Comparison of ENCODE assay signal across 11 mouse cellular contexts in genomic region chr2:170695937-170696510, GRCm38 (mm10). TPM values are rescaled to one million over a fixed set of nuclear protein-coding genes. Genes with fewer than 3 reads are reported as not detected.
A peak's percentile ranks its signal among the peaks of the same experiment; 100 is the strongest.
DNase-seq lines count a peak whose midpoint lies in the region; ATAC-seq lines count a peak whose summit lies in the region.
"Had no signal": no experiment of that assay in that cellular context is flagged by ENCODE, and none has a peak within 500 bp of the region (broad histone marks: within the 10 kb centered on the region; RNA-seq: fewer than 3 reads in every experiment).

No protein-coding gene starts in this region.

- no peaks in the 10 kb centered on the region for H3K36me3 ChIP-seq in hindbrain, embryonic 11.5 days (ENCODE audit: control insufficient read depth, insufficient read depth, low read length)
- H3K36me3 ChIP-seq in hindbrain, embryonic 16.5 days (ENCODE audit: control insufficient read depth, insufficient read depth, low read length) = no peaks in the 10 kb centered on the region
- no peaks in the 10 kb centered on the region for H3K36me3 ChIP-seq in midbrain, embryonic 10.5 days
- H3K36me3 ChIP-seq in midbrain, embryonic 16.5 days (ENCODE audit: control insufficient read depth, insufficient read depth, low read length) = no peaks in the 10 kb centered on the region
- no peaks in the 10 kb centered on the region for H3K36me3 ChIP-seq in embryonic facial prominence, embryonic 15.5 days
- no peaks in the 10 kb centered on the region for H3K36me3 ChIP-seq in stomach, embryonic 16.5 days (ENCODE audit: control insufficient read depth, insufficient read depth, low read length)
- H3K36me3 ChIP-seq: heart, embryonic 13.5 days; neural tube, embryonic 12.5 days had no signal

- no peaks in the 10 kb centered on the region for H3K27me3 ChIP-seq in hindbrain, embryonic 11.5 days (ENCODE audit: control insufficient read depth, insufficient read depth, low read length)
- no peaks in the 10 kb centered on the region for H3K27me3 ChIP-seq in hindbrain, embryonic 16.5 days (replicated peaks; ENCODE audit: control insufficient read depth, insufficient read depth, low read length)
- no peaks in the 10 kb centered on the region for H3K27me3 ChIP-seq in midbrain, embryonic 10.5 days (ENCODE audit: low read depth, poor library complexity, severe bottlenecking)
- H3K27me3 ChIP-seq in midbrain, embryonic 16.5 days (ENCODE audit: control insufficient read depth, insufficient read depth, low read depth, low read length) = no peaks in the 10 kb centered on the region
- no peaks in the 10 kb centered on the region for H3K27me3 ChIP-seq in embryonic facial prominence, embryonic 15.5 days
- no peaks in the 10 kb centered on the region for H3K27me3 ChIP-seq in stomach, embryonic 16.5 days (ENCODE audit: control insufficient read depth, insufficient read depth, low read length)
- H3K27me3 ChIP-seq: heart, embryonic 13.5 days; neural tube, embryonic 12.5 days had no signal

- no peak overlapping the region for H3K27ac ChIP-seq in hindbrain, embryonic 11.5 days (ENCODE audit: low read depth, low read length)
- H3K27ac ChIP-seq in hindbrain, embryonic 16.5 days (ENCODE audit: low read depth, low read length) = no peak overlapping the region
- peak overlapping the region; percentile 33; the same call in 1 of the 2 replicates for H3K27ac ChIP-seq in midbrain, embryonic 10.5 days (replicated peaks)
- no peak overlapping the region for H3K27ac ChIP-seq in midbrain, embryonic 16.5 days (ENCODE audit: low read length)
- no peak overlapping the region for H3K27ac ChIP-seq in embryonic facial prominence, embryonic 15.5 days (replicated peaks)
- no peak overlapping the region for H3K27ac ChIP-seq in stomach, embryonic 16.5 days (ENCODE audit: low read length)
- H3K27ac ChIP-seq: heart, embryonic 13.5 days; neural tube, embryonic 12.5 days had no signal

- no peak overlapping the region for H3K4me2 ChIP-seq in hindbrain, embryonic 11.5 days (replicated peaks; ENCODE audit: low read depth, low read length)
- H3K4me2 ChIP-seq in hindbrain, embryonic 16.5 days (ENCODE audit: low read length) = no peak overlapping the region
- H3K4me2 ChIP-seq in midbrain, embryonic 16.5 days (ENCODE audit: low read length) = no peak overlapping the region
- no peak overlapping the region for H3K4me2 ChIP-seq in embryonic facial prominence, embryonic 15.5 days (replicated peaks)
- no peak overlapping the region for H3K4me2 ChIP-seq in stomach, embryonic 16.5 days (ENCODE audit: low read depth, low read length)
- H3K4me2 ChIP-seq: heart, embryonic 13.5 days; neural tube, embryonic 12.5 days had no signal

- WGBS in hindbrain, embryonic 11.5 days = 70% methylated on average over 14 of the region's 14 CpGs
- 74% methylated on average over 14 of the region's 14 CpGs for WGBS in hindbrain, embryonic 16.5 days
- 76% methylated on average over 14 of the region's 14 CpGs for WGBS in midbrain, embryonic 10.5 days
- 70% methylated on average over 14 of the region's 14 CpGs for WGBS in midbrain, embryonic 16.5 days
- WGBS in embryonic facial prominence, embryonic 15.5 days = 69% methylated on average over 14 of the region's 14 CpGs
- WGBS in stomach, embryonic 16.5 days = 63% methylated on average over 14 of the region's 14 CpGs

- ATAC-seq in hindbrain, embryonic 11.5 days (ENCODE audit: low FRiP score) = 0 out of 2 replicates have a peak, but pooled peaks have one; percentile 30
- ATAC-seq in hindbrain, embryonic 16.5 days = no peak
- ATAC-seq in midbrain, embryonic 16.5 days = no peak
- ATAC-seq in embryonic facial prominence, embryonic 15.5 days (ENCODE audit: insufficient number of reproducible peaks, low FRiP score, low TSS enrichment, low read depth) = peak; percentile 43; the same call in 1 of the 2 replicates
- peak; percentile 40; the same call in 1 of the 2 replicates for ATAC-seq in stomach, embryonic 16.5 days (ENCODE audit: insufficient read depth, low FRiP score)

- no peak overlapping the region for H3K9ac ChIP-seq in hindbrain, embryonic 11.5 days (ENCODE audit: low read depth, low read length)
- H3K9ac ChIP-seq in hindbrain, embryonic 16.5 days (ENCODE audit: low read depth, low read length) = no peak overlapping the region
- no peak overlapping the region for H3K9ac ChIP-seq in midbrain, embryonic 16.5 days (ENCODE audit: low read depth, low read length)
- H3K9ac ChIP-seq in embryonic facial prominence, embryonic 15.5 days = no peak overlapping the region
- no peak overlapping the region for H3K9ac ChIP-seq in stomach, embryonic 16.5 days (ENCODE audit: low read length)
- H3K9ac ChIP-seq: heart, embryonic 13.5 days; neural tube, embryonic 12.5 days had no signal

- no peaks in the 10 kb centered on the region for H3K4me1 ChIP-seq in hindbrain, embryonic 11.5 days (replicated peaks; ENCODE audit: control insufficient read depth, insufficient read depth, low read length)
- no peaks in the 10 kb centered on the region for H3K4me1 ChIP-seq in hindbrain, embryonic 16.5 days (ENCODE audit: control insufficient read depth, insufficient read depth, low read depth, low read length)
- peaks cover 13% of the 10 kb centered on the region for H3K4me1 ChIP-seq in midbrain, embryonic 10.5 days
- no peaks in the 10 kb centered on the region for H3K4me1 ChIP-seq in midbrain, embryonic 16.5 days (ENCODE audit: control insufficient read depth, insufficient read depth, low read length)
- H3K4me1 ChIP-seq in embryonic facial prominence, embryonic 15.5 days = no peaks in the 10 kb centered on the region
- H3K4me1 ChIP-seq in stomach, embryonic 16.5 days (ENCODE audit: control insufficient read depth, insufficient read depth, low read length) = no peaks in the 10 kb centered on the region
- H3K4me1 ChIP-seq: heart, embryonic 13.5 days; neural tube, embryonic 12.5 days had no signal

- no peak overlapping the region for H3K4me3 ChIP-seq in hindbrain, embryonic 11.5 days (ENCODE audit: low read depth, low read length)
- H3K4me3 ChIP-seq in hindbrain, embryonic 16.5 days (ENCODE audit: low read length) = no peak overlapping the region
- H3K4me3 ChIP-seq in midbrain, embryonic 10.5 days = no peak overlapping the region
- H3K4me3 ChIP-seq in midbrain, embryonic 16.5 days (ENCODE audit: low read depth, low read length) = no peak overlapping the region
- H3K4me3 ChIP-seq in embryonic facial prominence, embryonic 15.5 days (replicated peaks) = no peak overlapping the region
- H3K4me3 ChIP-seq in stomach, embryonic 16.5 days (replicated peaks; ENCODE audit: low read length) = no peak overlapping the region
- H3K4me3 ChIP-seq: heart, embryonic 13.5 days; neural tube, embryonic 12.5 days had no signal

- no peaks in the 10 kb centered on the region for H3K9me3 ChIP-seq in hindbrain, embryonic 11.5 days (ENCODE audit: control insufficient read depth, low read length)
- H3K9me3 ChIP-seq in hindbrain, embryonic 16.5 days (ENCODE audit: control insufficient read depth, low read length) = no peaks in the 10 kb centered on the region
- H3K9me3 ChIP-seq in midbrain, embryonic 10.5 days (replicated peaks) = no peaks in the 10 kb centered on the region
- no peaks in the 10 kb centered on the region for H3K9me3 ChIP-seq in midbrain, embryonic 16.5 days (replicated peaks; ENCODE audit: control insufficient read depth, low read length, poor library complexity, severe bottlenecking)
- H3K9me3 ChIP-seq in embryonic facial prominence, embryonic 15.5 days (replicated peaks) = no peaks in the 10 kb centered on the region
- H3K9me3 ChIP-seq in stomach, embryonic 16.5 days (replicated peaks; ENCODE audit: control insufficient read depth, low read length) = no peaks in the 10 kb centered on the region
- H3K9me3 ChIP-seq: heart, embryonic 13.5 days; neural tube, embryonic 12.5 days had no signal

- peak; percentile 3 for DNase-seq in hindbrain, embryonic 11.5 days (ENCODE audit: low spot score)
- DNase-seq in midbrain, embryonic 10.5 days (ENCODE audit: low spot score) = no peak
- no peak for DNase-seq in ovary, postnatal 10 days (ENCODE audit: low spot score)
- DNase-seq: kidney, postnatal 10 days; lung, adult 2 months had no signal

RNA-seq across cellular contexts. Expression of gene Dok5, which starts 35.6 kb away (rescaled TPM):
- polyA plus RNA-seq in hindbrain, embryonic 11.5 days (2014; fragmentation: Nextera tagmentation; extraction: Ambion mirVana) = 18.0 and 19.4 TPM in 2 replicates
- polyA plus RNA-seq in hindbrain, embryonic 16.5 days (2015; fragmentation: Nextera tagmentation; extraction: Ambion mirVana) = 62.3 and 64.5 TPM in 2 replicates
- polyA plus RNA-seq in midbrain, embryonic 10.5 days (2016; fragmentation: Nextera tagmentation; extraction: Ambion mirVana) = 12.4 and 17.8 TPM in 2 replicates
- polyA plus RNA-seq in midbrain, embryonic 16.5 days (2015; fragmentation: Nextera tagmentation; extraction: Ambion mirVana) = 50.4 and 57.8 TPM in 2 replicates
- polyA plus RNA-seq in embryonic facial prominence, embryonic 15.5 days (2015; fragmentation: Nextera tagmentation; extraction: Ambion mirVana) = 12.3 and 14.0 TPM in 2 replicates
- 3.5 TPM in 2 replicates for polyA plus RNA-seq in stomach, embryonic 16.5 days (2015; fragmentation: Nextera tagmentation; extraction: Ambion mirVana)

Comparison
In these comparisons a context has a peak if more than half of its experiments do, and no peak if none do; other contexts are left out.
1. ATAC-seq: peak in hindbrain, embryonic 11.5 days (single experiment), embryonic facial prominence, embryonic 15.5 days (single experiment) and stomach, embryonic 16.5 days (single experiment); none in hindbrain, embryonic 16.5 days (single experiment) and midbrain, embryonic 16.5 days (single experiment).